Mouse (Mus musculus) right cerebral cortex, postnatal 10 days (tissue): ENCODE measurements around the gene Mrpl21.

Experiments
- DNase-seq, 2 experiments: peaks; one replicate each; pipeline ENCODE4 v3.0.0; 2021; ENCODE audit warnings: low spot score in 2 of 2

The Mrpl21 gene

GRCm38 (mm10) chr19:3336485-3337255 lies 54.0 kb downstream of the Mrpl21 start:
- DNase-seq: no peak

GRCm38 (mm10) chr19:3339187-3339586 lies 56.5 kb downstream of the Mrpl21 start:
- DNase-seq: no peak

- DNase-seq: no peak
These were observed 58.3 kb downstream of the Mrpl21 start for GRCm38 (mm10) chr19:3341021-3341420.
